Mouse (Mus musculus) intestine, postnatal 0 days (tissue): ENCODE data around the gene Plk2. TPM values are rescaled to one million over a fixed set of nuclear protein-coding genes. Genes with fewer than 3 reads are reported as not detected.
"Not testable (repeated sequence)": the region's sequence is repeated elsewhere in the genome, so short reads cannot be mapped to it uniquely, and the experiment has no call there.

Experiments used
- ATAC-seq: fragments of 200-750 bp; cut with Nextera tagmentation; 2 replicates; pipeline ENCODE4 v1.8.0; 2017; ENCODE audit warnings: mild to moderate bottlenecking, moderate TSS enrichment, moderate library complexity
- H3K27ac ChIP-seq: fragments of 300-500 bp; sonication (generic); 2 replicates; pipeline ENCODE4 v1.5.1; 2014; ENCODE audit warnings: mild to moderate bottlenecking, low read depth, low read length, moderate library complexity
- H3K27me3 ChIP-seq: fragments of 300-500 bp; sonication (generic); replicated peaks from 2 replicates; pipeline ENCODE4 v1.6.1; 2014; ENCODE audit warnings: low read length, mixed read lengths; ENCODE audit not compliant: control insufficient read depth, insufficient read depth
- H3K36me3 ChIP-seq: fragments of 300-500 bp; sonication (generic); 2 replicates; pipeline ENCODE4 v1.6.1; 2014; ENCODE audit warnings: mild to moderate bottlenecking, moderate library complexity; ENCODE audit not compliant: control insufficient read depth, insufficient read depth
- H3K4me1 ChIP-seq: fragments of 300-500 bp; sonication (generic); replicated peaks from 2 replicates; pipeline ENCODE4 v1.6.1; 2014; ENCODE audit warnings: antibody characterized with exemption, low read length, mixed read lengths; ENCODE audit not compliant: control insufficient read depth, insufficient read depth
- H3K4me2 ChIP-seq: fragments of 300-500 bp; sonication (generic); replicated peaks from 2 replicates; pipeline ENCODE4 v1.6.1; 2014; ENCODE audit warnings: low read depth, mild to moderate bottlenecking, moderate library complexity
- H3K4me3 ChIP-seq: fragments of 300-500 bp; sonication (generic); 2 replicates; pipeline ENCODE4 v1.5.1; 2014; ENCODE audit warnings: low read depth, low read length
- H3K9ac ChIP-seq: fragments of 300-500 bp; sonication (generic); 2 replicates; pipeline ENCODE4 v1.6.1; 2014; ENCODE audit warnings: mild to moderate bottlenecking, low read depth, low read length
- H3K9me3 ChIP-seq: fragments of 300-500 bp; sonication (generic); 2 replicates; pipeline ENCODE4 v1.6.1; 2016; ENCODE audit warnings: mixed run types; ENCODE audit not compliant: control insufficient read depth
- CTCF ChIP-seq: sonication (generic); IDR thresholded peaks from 2 replicates; pipeline ENCODE4 v1.5.1; 2016; ENCODE audit warnings: low read depth, mild to moderate bottlenecking, control low read depth, antibody characterized with exemption, moderate library complexity
- WGBS: fragments of 180-500 bp; shearing (Covaris S2); extraction: QIAGEN DNeasy Blood & Tissue Kit; methylation state at CpG from one replicate; pipeline ENCODE4 v1.1.7; 2014; 5-methylcytosine and 5-hydroxymethylcytosine counted together
- polyA plus RNA-seq: library from polyadenylated mRNA; unstranded; fragments of >200 nt; fragmentation: Nextera tagmentation; extraction: Ambion mirVana; gene quantifications from 2 replicates; pipeline ENCODE4 v1.2.1, GENCODE M21; 2015

Plk2 gene
- polyA plus RNA-seq, 1 experiment from 2014 or later: 16.4 TPM

- Histone ChIP-seq H3K27me3 (no peaks in the 10 kb centered on the region), H3K27ac (no peak overlapping the region), H3K4me3 (no peak overlapping the region), H3K4me2 (no peak overlapping the region), H3K9ac (no peak overlapping the region), H3K9me3 (no peaks in the 10 kb centered on the region), H3K4me1 (no peaks in the 10 kb centered on the region), H3K36me3 (peaks cover 31% of the 10 kb centered on the region)
- ATAC-seq: no peak
- WGBS: 74% methylated on average over 2 of the region's 2 CpGs
- no peak for TF ChIP-seq CTCF
Measured at GRCm38 (mm10) chr13:110401877-110402276, 7.0 kb downstream of the Plk2 start.

DNA sequence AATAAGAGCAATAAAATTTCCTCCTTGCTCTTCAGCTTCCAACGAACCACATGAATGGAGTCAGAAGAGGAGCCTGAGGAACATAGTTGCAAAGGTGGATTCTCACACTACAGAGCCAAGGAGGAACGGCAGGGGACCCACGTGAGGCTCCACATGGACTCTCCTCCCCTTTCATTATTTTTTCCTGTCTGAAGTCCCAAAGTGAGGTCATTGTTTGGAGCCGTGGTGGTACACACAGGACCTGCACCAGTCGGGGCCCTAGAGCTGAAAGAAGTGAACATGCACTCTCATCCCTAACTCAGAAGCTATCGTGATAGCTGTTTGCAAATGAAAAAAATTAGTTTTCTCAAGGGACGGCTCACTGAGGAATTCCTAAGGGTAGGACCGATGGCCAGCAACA lies 9.2 kb downstream of the Plk2 start:
- WGBS: 76% methylated on average over 8 of the region's 8 CpGs
- no peak for ATAC-seq
- H3K9ac ChIP-seq: no peak overlapping the region
- no peaks in the 10 kb centered on the region for H3K27me3 ChIP-seq
- H3K27ac ChIP-seq: no peak overlapping the region
- H3K4me3 ChIP-seq: no peak overlapping the region
- no peaks in the 10 kb centered on the region for H3K4me1 ChIP-seq
- peaks cover 14% of the 10 kb centered on the region for H3K36me3 ChIP-seq
- TF ChIP-seq CTCF: no peak
- H3K9me3 ChIP-seq: no peaks in the 10 kb centered on the region
- H3K4me2 ChIP-seq: no peak overlapping the region

- WGBS: 90% methylated on average over 5 of the region's 5 CpGs
Measured at GRCm38 (mm10) chr13:110404686-110405085, 9.8 kb downstream of the Plk2 start.

DNA sequence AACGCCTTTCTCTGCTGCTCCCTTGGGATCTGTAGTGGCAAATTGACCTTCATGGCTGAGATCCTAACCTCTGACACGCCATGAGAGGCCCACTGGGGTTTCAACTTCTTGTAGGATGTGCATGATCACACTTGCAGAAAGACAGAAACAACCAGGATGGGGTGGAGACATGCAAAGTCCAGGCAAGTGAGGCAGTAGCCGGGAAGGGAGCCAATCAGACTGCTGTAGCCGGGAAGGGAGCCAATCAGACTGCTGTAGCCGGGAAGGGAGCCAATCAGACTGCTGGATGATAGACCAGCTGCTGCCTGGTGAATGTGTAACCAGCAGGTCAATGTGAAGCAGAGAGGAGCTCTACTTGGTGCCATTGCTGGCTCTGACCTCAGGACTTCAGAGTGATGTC lies 11.3 kb downstream of the Plk2 start:
- H3K9me3 ChIP-seq: no peaks in the 10 kb centered on the region
- H3K36me3 ChIP-seq: no peaks in the 10 kb centered on the region
- ATAC-seq: peak; percentile 60
- 80% methylated on average over 5 of the region's 5 CpGs for WGBS
- H3K4me2 ChIP-seq: no peak overlapping the region
- H3K4me1 ChIP-seq: 0 out of 2 replicates have a peak, but pooled peaks cover 2% of the 10 kb centered on the region
- H3K27me3 ChIP-seq: no peaks in the 10 kb centered on the region
- no peak overlapping the region for H3K4me3 ChIP-seq
- H3K27ac ChIP-seq: no peak overlapping the region
- no peak for TF ChIP-seq CTCF
- H3K9ac ChIP-seq: no peak overlapping the region

More at GRCm38 (mm10) chr13:110404686-110405085, 9.8 kb downstream of the Plk2 start:
- not testable (repeated sequence) for H3K36me3 ChIP-seq, H3K4me3 ChIP-seq, H3K4me1 ChIP-seq, H3K9ac ChIP-seq, H3K27me3 ChIP-seq, ATAC-seq, H3K27ac ChIP-seq, H3K9me3 ChIP-seq, H3K4me2 ChIP-seq

GRCm38 (mm10) chr13:110412572-110413209 lies 17.8 kb downstream of the Plk2 start:
- Histone ChIP-seq H3K4me3 (no peak overlapping the region), H3K9ac (no peak overlapping the region), H3K27me3 (no peaks in the 10 kb centered on the region), H3K4me2 (no peak overlapping the region), H3K27ac (no peak overlapping the region), H3K9me3 (no peaks in the 10 kb centered on the region), H3K4me1 (0 out of 2 replicates have a peak, but pooled peaks cover 2% of the 10 kb centered on the region), H3K36me3 (no peaks in the 10 kb centered on the region)
- 38% methylated on average over 12 of the region's 12 CpGs for WGBS
- peak; percentile 66 for ATAC-seq
- no peak for TF ChIP-seq CTCF

- Histone ChIP-seq H3K4me3 (no peak overlapping the region), H3K9me3 (no peaks in the 10 kb centered on the region), H3K27me3 (no peaks in the 10 kb centered on the region), H3K27ac (no peak overlapping the region), H3K4me2 (no peak overlapping the region), H3K4me1 (no peaks in the 10 kb centered on the region), H3K36me3 (no peaks in the 10 kb centered on the region), H3K9ac (no peak overlapping the region)
- WGBS: 66% methylated on average over 5 of the region's 5 CpGs
- no peak for ATAC-seq
- TF ChIP-seq CTCF: no peak
Measured at GRCm38 (mm10) chr13:110418656-110419055, 23.8 kb downstream of the Plk2 start.
